Mouse (Mus musculus): ENCODE data around the gene Gch1.

The Gch1 gene

DNA sequence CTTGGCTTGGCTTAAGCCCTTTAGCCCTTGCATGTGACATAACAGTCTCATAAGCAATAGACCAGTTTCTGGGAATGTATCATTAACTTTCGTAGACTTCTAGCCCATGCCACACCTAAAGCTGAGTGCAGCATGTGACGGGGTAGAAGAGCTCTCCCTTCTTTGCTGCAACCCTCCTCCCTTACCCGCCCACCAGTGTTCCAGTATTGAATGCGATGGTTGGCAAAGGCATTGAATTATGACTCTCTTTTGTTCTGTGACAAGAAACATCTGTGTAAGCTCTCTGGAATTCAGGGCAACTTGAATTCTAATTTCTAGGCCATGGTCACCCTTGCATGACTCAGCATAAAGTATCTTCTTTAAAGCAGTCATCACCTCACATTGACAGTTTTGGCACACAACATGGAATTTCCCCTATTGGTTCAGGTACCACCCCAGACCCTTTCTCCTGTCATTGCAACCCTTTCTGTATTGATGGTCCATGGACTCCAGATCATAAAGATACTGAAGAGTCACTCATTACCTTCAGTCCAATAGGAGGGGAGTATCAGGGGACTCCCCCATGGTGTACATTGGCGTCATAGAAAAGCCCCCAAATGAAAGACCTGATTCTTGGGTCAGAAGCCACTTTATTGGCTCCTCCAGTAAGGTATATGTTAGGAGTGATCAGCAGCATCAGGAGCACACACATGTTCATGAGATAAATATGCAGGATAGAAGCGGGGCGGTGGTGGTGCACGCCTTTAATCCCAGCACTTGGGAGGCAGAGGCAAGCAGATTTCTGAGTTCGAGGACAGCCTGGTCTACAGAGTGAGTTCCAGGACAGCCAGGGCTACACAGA is 29.8 kb upstream of the Gch1 start:
- Histone ChIP-seq H3K27me3 (ENCODE audit: control insufficient read depth, insufficient read depth, low read length, poor library complexity, severe bottlenecking) (no peaks in the 10 kb centered on the region), H3K36me3 (ENCODE audit: control insufficient read depth, insufficient read depth, low read length, poor library complexity, severe bottlenecking) (no peaks in the 10 kb centered on the region)
- DNase-seq (ENCODE audit: low read depth, low spot score), result no peak

DNA sequence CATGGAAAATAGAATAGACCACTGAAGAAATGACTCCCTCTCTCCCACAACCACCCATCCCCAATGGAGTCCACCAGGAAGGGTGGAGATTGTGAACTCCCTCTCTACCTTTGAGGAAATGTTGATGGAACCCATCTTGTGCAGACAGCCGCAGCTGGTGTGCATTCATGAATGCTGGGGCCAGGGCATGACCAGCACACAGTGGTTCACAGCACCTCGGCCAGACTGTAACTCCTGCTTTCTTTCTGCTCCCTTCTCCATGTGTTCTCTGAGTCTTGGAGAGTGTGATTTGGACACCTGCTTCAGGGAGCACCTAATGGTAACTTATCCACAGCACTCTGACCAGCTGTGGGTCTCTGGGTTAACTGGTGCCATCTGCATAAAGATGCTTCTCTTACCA is 27.3 kb upstream of the Gch1 start:
- Histone ChIP-seq H3K27me3 (ENCODE audit: control insufficient read depth, insufficient read depth, low read length, poor library complexity, severe bottlenecking) (no peaks in the 10 kb centered on the region), H3K36me3 (ENCODE audit: control insufficient read depth, insufficient read depth, low read length, poor library complexity, severe bottlenecking) (no peaks in the 10 kb centered on the region)
- DNase-seq (ENCODE audit: low read depth, low spot score), result no peak

DNA sequence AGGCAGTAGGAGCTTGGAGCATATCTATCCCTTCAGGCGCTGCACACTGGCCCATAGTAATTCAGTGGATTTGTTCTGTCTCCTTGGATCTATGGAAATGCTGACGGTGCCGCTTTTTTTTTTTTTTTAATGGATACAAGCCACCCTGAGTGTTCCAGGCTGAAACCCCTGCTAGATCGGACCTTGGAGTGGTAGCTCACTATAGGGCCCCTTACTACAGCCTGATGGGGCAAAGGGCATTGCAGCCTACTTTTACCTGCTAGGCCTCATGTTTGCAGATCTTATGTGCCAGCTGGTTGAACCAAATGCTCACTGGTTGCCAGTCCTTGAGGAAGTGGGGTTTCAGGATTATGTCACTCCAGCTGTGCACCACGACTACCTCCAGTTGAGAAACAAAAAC is 25.2 kb upstream of the Gch1 start:
- Histone ChIP-seq H3K27me3 (ENCODE audit: control insufficient read depth, insufficient read depth, low read length, poor library complexity, severe bottlenecking) (no peaks in the 10 kb centered on the region), H3K36me3 (ENCODE audit: control insufficient read depth, insufficient read depth, low read length, poor library complexity, severe bottlenecking) (no peaks in the 10 kb centered on the region)
- no peak for DNase-seq (ENCODE audit: low read depth, low spot score)

DNA sequence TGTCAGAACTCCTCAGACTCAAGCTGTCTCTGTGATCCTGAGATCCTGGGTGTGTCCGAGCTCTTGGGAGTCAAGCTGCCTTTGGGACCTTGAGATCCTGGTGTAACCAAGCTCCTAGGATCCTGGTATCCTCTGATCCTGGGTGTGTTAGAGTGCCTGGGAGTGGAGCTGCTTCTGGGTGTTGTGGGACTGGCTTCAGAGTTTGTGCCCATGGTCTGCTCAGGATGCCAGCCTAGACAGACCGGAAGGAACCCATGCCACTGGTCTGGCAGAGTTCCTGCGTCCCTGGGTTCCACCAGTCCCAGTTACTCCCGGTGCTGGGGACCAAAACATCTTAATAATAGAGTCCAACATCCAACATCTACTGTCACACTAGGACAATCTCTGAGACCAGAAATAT is 24.1 kb upstream of the Gch1 start:
- no peaks in the 10 kb centered on the region for H3K27me3 ChIP-seq (ENCODE audit: control insufficient read depth, insufficient read depth, low read length, poor library complexity, severe bottlenecking)
- H3K36me3 ChIP-seq (ENCODE audit: control insufficient read depth, insufficient read depth, low read length, poor library complexity, severe bottlenecking), result no peaks in the 10 kb centered on the region
- no peak for DNase-seq (ENCODE audit: low read depth, low spot score)

DNA sequence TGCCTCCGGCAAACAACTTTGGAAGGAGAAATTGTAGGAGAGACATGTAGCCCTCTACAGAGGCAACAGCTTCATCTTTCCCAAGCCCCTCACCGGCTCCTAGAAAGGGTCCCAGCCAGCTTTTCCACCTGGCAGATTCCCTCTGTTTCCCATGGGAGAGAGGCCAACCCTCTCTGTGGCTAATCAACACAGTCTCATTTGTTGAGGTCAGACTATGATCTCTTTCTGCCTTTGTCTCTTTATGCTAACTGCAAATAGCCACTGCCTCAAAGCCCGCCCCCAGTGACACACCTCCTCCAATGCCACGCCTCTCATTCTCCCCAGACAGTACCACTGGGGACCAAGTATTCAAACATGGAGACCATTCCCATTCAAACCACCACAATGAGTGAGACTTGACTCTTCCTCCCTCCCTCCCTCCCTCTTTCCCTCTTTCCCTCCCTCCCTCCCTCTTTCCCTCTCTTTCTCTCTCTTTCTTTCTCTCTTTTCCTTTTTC is 20.5 kb upstream of the Gch1 start:
- Histone ChIP-seq H3K27me3 (ENCODE audit: control insufficient read depth, insufficient read depth, low read length, poor library complexity, severe bottlenecking) (no peaks in the 10 kb centered on the region), H3K36me3 (ENCODE audit: control insufficient read depth, insufficient read depth, low read length, poor library complexity, severe bottlenecking) (no peaks in the 10 kb centered on the region)
- no peak for DNase-seq (ENCODE audit: low read depth, low spot score)

DNA sequence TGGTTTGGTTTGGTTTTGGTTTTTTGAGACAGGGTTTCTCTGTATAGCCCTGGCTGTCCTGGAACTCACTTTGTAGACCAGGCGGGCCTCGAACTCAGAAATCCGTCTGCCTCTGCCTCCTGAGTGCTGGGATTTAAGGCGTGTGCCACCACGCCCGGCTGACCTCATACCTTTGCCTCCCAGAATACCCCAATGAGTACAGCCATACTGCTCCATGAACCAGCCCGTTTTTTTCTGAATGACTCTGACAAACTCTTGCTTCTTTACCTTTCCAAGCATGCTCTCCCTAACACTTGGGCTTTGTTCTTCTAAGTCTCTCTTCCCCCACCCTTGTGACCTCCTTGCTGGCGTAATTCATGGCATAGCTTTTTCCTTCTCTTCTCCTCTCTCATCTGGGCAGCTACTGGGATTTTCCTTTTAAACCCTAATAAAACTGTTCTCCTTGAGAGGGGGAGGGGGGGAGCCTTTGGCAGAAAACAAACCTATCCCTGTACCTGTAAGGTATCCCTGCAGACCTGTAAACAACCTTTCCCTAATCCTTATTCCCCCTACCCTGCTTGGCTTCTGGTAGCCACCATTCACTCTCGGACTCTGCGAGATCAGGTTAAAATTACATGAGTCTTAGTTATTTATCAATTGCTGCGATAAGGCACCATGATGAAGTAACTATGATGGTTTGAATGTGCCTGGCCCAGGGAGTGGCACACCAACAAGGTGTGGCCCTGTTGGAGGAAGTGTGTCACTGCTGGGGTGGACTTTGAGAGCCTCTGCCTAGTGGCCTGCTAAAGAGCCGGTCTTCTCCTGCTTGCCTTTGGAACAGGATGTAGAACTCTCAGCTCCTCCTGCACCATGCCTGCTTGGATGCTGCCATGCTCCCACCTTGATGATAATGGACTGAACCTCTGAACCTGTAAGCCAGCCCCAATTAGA is 19.6 kb upstream of the Gch1 start:
- Histone ChIP-seq H3K36me3 (ENCODE audit: control insufficient read depth, insufficient read depth, low read length, poor library complexity, severe bottlenecking) (no peaks in the 10 kb centered on the region), H3K27me3 (ENCODE audit: control insufficient read depth, insufficient read depth, low read length, poor library complexity, severe bottlenecking) (no peaks in the 10 kb centered on the region)
- DNase-seq (ENCODE audit: low read depth, low spot score), result no peak

DNA sequence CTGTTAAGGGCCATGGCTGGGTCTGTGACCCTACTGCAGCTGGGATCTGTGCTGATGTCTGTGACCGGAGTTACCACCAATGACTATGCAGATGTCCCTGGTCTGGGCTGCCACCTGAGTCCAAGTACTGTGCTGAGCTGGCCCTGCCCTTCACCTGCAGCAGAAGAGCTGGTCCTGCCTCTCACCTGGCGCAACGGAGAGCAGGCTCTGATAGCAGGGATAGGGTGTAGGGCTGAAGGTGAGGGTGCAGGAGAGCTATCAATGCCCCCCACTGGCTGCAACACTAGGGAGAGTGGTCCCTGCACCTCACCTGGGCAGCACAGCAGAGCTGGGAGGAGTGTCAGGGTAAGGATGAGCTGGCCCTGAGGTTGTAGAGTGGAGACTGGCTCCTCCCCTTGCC is 17.4 kb upstream of the Gch1 start:
- Histone ChIP-seq H3K36me3 (ENCODE audit: control insufficient read depth, insufficient read depth, low read length, poor library complexity, severe bottlenecking) (no peaks in the 10 kb centered on the region), H3K27me3 (ENCODE audit: control insufficient read depth, insufficient read depth, low read length, poor library complexity, severe bottlenecking) (no peaks in the 10 kb centered on the region)
- no peak for DNase-seq (ENCODE audit: low read depth, low spot score)

DNA sequence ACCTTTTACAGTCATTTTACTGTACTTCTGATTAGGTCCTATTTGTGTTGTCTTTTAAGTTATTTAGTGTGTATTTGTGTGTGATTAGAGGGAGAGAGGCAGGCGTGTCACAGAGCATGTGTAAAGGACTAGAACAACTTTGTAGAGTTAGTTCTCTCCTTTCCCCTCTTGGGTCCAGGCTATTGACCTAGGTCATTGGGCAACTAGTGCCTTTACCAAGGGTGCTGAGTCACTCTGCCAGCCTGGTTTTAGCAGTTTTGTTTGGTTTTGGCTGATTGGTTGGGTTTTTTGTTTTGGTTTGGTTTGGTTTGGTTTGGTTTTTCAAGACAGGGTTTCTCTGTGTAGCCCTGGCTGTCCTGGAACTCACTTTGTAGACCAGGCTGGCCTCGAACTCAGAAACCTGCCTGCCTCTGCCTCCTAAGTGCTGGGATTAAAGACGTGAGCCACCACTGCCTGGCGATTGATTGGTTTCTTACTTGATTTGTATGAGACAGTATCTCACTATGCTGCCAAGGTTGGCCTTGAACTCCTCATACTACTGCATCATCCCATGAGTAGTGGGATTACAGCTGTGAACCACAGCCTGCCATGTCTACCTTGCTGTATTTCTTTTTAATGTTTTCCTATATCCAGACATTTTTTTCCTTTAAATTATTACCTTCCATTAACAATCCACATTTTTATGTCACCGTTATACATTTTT is 16.2 kb upstream of the Gch1 start:
- no peak for DNase-seq (ENCODE audit: low read depth, low spot score)
- Histone ChIP-seq H3K27me3 (ENCODE audit: control insufficient read depth, insufficient read depth, low read length, poor library complexity, severe bottlenecking) (no peaks in the 10 kb centered on the region), H3K36me3 (ENCODE audit: control insufficient read depth, insufficient read depth, low read length, poor library complexity, severe bottlenecking) (no peaks in the 10 kb centered on the region)

DNA sequence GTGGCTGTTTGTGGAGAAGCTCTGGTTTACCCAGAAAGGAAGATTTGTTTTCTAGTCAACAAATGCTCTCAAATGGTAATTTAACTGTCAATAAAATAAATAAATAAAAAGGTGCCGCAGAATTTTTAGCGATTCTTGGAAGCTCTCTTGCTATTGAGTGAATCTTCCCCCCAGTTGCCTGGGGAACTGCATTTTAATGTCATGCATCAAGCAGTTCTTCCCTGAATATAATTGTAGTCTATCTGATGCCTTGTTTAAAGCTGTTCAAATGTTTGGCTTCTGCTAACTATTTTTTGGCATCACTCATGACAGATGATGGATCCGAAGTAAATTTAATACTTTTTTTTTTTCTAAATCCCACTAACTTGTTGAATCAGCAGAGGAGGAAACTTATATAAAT is 8.1 kb upstream of the Gch1 start:
- H3K36me3 ChIP-seq (ENCODE audit: control insufficient read depth, insufficient read depth, low read length, poor library complexity, severe bottlenecking), result no peaks in the 10 kb centered on the region
- no peak for DNase-seq (ENCODE audit: low read depth, low spot score)
- no peaks in the 10 kb centered on the region for H3K27me3 ChIP-seq (ENCODE audit: control insufficient read depth, insufficient read depth, low read length, poor library complexity, severe bottlenecking)

DNA sequence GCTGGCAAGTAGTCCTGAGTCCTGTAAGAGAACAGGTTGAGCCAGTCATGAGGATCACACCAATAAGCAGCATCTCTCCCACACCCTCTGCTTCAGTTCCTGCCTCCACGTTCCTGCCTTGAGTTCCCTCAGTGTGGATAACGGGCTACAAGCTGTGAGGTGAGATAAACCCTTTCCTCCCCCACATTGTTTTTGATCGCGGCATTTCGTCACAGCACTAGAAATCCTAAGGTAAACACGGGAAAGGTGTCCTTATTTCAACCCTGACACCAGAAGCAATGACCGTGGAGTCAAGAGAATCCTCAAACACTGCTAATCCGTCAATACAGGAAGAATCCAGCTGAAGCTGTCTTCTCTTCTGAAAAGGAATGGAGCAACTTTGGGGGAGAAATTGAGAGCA is 7.5 kb upstream of the Gch1 start:
- no peak for DNase-seq (ENCODE audit: low read depth, low spot score)
- no peaks in the 10 kb centered on the region for H3K36me3 ChIP-seq (ENCODE audit: control insufficient read depth, insufficient read depth, low read length, poor library complexity, severe bottlenecking)
- no peaks in the 10 kb centered on the region for H3K27me3 ChIP-seq (ENCODE audit: control insufficient read depth, insufficient read depth, low read length, poor library complexity, severe bottlenecking)

DNA sequence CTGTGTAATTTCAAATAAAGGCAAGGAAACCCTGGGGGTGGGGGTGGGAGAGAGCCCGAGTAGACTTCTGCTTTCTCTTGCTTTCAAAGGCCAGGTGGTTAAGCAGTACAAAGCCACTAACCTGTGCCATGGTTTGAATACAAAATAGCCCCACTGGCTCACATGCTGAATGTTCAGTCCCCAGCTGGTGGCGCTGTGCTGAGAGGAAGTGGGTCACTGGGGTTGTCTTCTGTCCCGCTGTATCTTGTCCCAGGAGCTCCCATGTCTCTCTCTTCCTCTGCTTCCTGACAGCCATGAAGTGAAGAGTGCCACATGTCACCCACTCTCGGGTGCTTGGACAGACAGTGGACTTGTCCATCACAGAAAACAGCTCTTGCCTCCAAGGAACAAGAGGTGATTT is 4.9 kb upstream of the Gch1 start:
- Histone ChIP-seq H3K36me3 (ENCODE audit: control insufficient read depth, insufficient read depth, low read length, poor library complexity, severe bottlenecking) (no peaks in the 10 kb centered on the region), H3K27me3 (ENCODE audit: control insufficient read depth, insufficient read depth, low read length, poor library complexity, severe bottlenecking) (no peaks in the 10 kb centered on the region)
- peak; percentile 71 for DNase-seq (ENCODE audit: low read depth, low spot score)

DNA sequence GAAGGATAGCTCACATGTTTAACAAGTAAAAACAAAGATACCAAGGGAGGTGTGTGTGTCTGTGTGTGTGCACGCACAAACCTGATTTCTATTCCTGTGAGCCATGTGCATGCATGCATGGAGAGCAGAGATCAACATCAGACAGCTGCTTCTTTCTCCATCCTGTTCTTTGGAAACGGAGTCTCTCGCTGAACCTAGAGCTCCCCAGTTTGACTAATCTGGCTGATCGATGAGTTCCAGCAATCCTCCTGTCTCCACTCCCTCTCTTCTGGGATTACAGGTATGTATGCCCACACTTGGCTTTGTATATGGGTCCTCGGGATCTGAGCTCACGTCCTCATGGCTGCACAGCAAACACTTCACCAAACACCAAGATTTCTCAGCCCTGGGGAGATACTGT is 4.3 kb upstream of the Gch1 start:
- no peak for DNase-seq (ENCODE audit: low read depth, low spot score)
- H3K27me3 ChIP-seq (ENCODE audit: control insufficient read depth, insufficient read depth, low read length, poor library complexity, severe bottlenecking), result no peaks in the 10 kb centered on the region
- H3K36me3 ChIP-seq (ENCODE audit: control insufficient read depth, insufficient read depth, low read length, poor library complexity, severe bottlenecking), result no peaks in the 10 kb centered on the region

DNA sequence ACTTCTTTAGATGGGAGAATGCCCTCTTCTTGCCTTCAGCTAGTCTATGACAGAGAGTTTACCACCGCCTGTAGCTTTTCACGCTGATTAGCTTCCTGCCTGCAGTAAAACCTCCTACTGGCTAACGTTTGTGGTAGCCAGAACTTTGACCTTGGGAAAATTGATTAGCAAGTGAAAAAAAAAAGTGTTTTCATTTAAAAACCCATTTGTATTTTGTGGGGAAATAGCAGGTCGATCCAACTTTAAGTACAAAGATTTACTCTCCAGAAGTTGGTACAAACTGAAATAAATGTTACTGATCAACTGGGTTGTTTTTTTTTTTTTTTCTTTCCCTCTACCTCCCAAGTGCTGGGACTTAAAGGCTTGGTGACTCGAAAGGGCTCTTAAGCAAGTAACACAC is 2.6 kb upstream of the Gch1 start:
- Histone ChIP-seq H3K27me3 (ENCODE audit: control insufficient read depth, insufficient read depth, low read length, poor library complexity, severe bottlenecking) (no peaks in the 10 kb centered on the region), H3K36me3 (ENCODE audit: control insufficient read depth, insufficient read depth, low read length, poor library complexity, severe bottlenecking) (no peaks in the 10 kb centered on the region)
- no peak for DNase-seq (ENCODE audit: low read depth, low spot score)

DNA sequence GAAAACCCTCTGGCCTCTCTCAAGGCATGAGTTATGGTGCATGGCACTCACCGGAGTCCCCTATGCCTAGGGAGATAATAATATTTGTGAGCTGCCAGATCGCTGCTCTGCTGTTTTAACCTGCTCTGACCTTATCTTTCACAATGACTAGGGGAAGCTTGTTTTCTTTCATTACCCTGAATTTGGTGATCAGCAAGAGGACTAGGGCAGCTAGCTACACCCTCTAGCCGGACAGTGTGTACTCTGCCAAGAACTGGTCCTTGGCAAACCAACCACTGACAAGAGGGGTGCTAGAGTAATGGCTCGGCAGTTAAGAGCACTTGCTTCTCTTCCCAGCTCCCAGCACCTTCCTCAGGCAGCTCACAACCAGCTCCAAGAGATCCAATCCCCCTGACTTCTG is 1.4 kb upstream of the Gch1 start:
- DNase-seq (ENCODE audit: low read depth, low spot score), result no peak
- Histone ChIP-seq H3K27me3 (ENCODE audit: control insufficient read depth, insufficient read depth, low read length, poor library complexity, severe bottlenecking) (no peaks in the 10 kb centered on the region), H3K36me3 (ENCODE audit: control insufficient read depth, insufficient read depth, low read length, poor library complexity, severe bottlenecking) (no peaks in the 10 kb centered on the region)

DNA sequence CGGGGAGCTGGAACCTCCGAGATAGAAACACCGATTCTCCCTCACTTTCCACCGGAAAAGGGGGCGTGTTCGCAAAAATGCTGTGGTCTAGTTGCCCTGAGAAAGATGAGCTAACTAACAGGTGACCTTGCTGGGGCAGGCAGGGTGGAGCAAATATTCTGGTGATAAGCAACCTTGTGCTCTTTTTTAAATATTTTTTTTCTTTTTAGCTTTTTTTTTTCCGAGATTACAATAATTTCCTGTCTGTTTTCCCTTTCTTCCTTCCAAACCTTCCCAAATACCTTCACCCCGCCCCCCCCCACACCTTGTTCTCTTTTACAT is 382 bp upstream of the Gch1 start:
- no peak for DNase-seq (ENCODE audit: low read depth, low spot score)
- Histone ChIP-seq H3K27me3 (ENCODE audit: control insufficient read depth, insufficient read depth, low read length, poor library complexity, severe bottlenecking) (no peaks in the 10 kb centered on the region), H3K36me3 (ENCODE audit: control insufficient read depth, insufficient read depth, low read length, poor library complexity, severe bottlenecking) (no peaks in the 10 kb centered on the region)

All from splenic B cell, adult 2 months (primary cell).